Mouse (Mus musculus): ENCODE data around the gene Tat.

DNA sequence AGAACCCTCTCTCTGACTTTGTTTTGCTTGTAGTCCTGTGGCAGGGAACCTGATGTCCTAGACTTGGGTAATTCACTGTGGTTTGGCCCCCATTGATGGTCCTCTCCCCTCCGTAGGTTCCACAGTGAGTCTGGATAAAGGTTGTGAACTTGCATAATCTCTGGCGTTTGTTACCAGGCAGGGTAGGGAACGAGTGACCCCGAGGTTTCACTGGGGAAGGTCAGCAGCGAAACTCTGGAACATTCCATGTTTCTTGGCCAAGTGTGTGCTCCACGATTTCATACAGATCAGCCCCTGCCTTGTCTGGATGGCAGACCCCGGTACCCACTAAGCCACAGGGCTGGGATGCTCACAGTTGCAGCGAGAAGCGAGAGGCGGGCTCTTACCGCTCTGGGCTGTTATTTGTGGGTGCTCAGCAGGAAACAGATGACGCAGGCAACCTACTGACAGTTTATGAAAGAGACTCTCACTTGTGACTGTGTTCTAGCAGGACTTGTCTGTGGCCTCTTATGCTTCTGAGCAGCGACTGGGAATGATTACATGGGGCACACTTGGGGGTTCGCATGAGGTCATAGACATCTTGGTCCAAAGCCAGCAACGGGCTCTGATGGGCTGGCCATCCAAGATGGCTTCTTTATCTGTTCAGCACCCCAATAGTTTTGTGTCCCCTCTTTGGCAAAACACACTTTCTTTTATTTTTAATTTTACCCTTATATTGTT lies 7.7 kb upstream of the Tat start:
- TF ChIP-seq CTCF (IDR thresholded peaks at IDR 0.05) (no peak), EP300 (IDR thresholded peaks at IDR 0.05) (no peak)
